Mouse (Mus musculus) left cerebral cortex, adult 2 months (tissue): ENCODE results near the gene Rnf181. TPM values are rescaled to one million over a fixed set of nuclear protein-coding genes. Genes with fewer than 3 reads are reported as not detected.

Experiments used
- DNase-seq, 2 experiments: peaks; one replicate each; pipeline ENCODE4 v3.0.0; 2021 to 2022; ENCODE audit warnings: low spot score in 2 of 2, mixed read lengths in 1 of 2; ENCODE audit errors: extremely low spot score in 1 of 2
- H3K27ac ChIP-seq: fragments of 200-600 bp; 2 replicates; pipeline ENCODE4 v1.8.1; 2022
- H3K4me3 ChIP-seq: fragments of 200-600 bp; 2 replicates; pipeline ENCODE4 v1.8.1; 2022
- CTCF ChIP-seq: fragments of 200-600 bp; IDR thresholded peaks from 2 replicates; pipeline ENCODE4 v1.8.1; 2022; ENCODE audit warnings: antibody characterized with exemption, mild to moderate bottlenecking, moderate library complexity
- intact Hi-C: fragments of 180-260 bp; cut with DNase I; formaldehyde crosslinking; loops from one replicate; pipeline ENCODE4 v1.15.1; 2025
- total RNA-seq, 2 experiments: library from RNA; stranded (reverse); gene quantifications; 2 replicates each; pipeline ENCODE4 v1.2.3; 2021

Gene Rnf181
- total RNA-seq, 2 experiments from 2014 or later: 75.7 to 75.9 TPM

DNA sequence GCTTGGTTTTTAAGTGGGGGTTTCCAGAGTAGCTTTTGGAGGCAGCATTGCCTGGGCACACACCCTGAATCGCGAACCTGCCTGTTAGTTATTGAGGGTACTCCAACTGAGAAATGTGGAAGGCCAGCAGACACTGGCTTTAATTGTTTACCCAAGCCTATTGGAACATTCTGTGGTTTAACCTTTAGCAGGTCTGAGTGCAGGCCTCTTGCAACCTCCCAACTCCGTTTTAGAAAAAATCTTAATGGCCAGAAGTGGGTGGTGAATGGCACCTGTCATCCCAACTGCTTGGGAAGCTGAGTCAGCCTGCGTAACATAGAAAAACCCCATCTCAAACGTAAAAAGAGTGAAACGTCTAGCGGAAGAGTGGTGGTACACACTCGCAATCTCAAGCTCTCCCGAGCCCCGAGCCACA, 30.1 kb upstream of the Rnf181 start:
- H3K4me3 ChIP-seq: no peak overlapping the region
- no peak for DNase-seq
- no peak for TF ChIP-seq CTCF
- no peak overlapping the region for H3K27ac ChIP-seq
- intact Hi-C loops: no loop called here

GRCm38 (mm10) chr6:72392341-72392740, 25.6 kb upstream of the Rnf181 start:
- H3K4me3 ChIP-seq: no peak overlapping the region
- no peak overlapping the region for H3K27ac ChIP-seq
- DNase-seq: no peak
- TF ChIP-seq CTCF: no peak
- intact Hi-C loops: no loop called here

GRCm38 (mm10) chr6:72390795-72391521, 24.2 kb upstream of the Rnf181 start:
- H3K4me3 ChIP-seq: peak overlapping the region; percentile 47
- H3K27ac ChIP-seq: peak overlapping the region; percentile 76
- TF ChIP-seq CTCF: no peak
- no peak for DNase-seq
- intact Hi-C loops: no loop called here

DNA sequence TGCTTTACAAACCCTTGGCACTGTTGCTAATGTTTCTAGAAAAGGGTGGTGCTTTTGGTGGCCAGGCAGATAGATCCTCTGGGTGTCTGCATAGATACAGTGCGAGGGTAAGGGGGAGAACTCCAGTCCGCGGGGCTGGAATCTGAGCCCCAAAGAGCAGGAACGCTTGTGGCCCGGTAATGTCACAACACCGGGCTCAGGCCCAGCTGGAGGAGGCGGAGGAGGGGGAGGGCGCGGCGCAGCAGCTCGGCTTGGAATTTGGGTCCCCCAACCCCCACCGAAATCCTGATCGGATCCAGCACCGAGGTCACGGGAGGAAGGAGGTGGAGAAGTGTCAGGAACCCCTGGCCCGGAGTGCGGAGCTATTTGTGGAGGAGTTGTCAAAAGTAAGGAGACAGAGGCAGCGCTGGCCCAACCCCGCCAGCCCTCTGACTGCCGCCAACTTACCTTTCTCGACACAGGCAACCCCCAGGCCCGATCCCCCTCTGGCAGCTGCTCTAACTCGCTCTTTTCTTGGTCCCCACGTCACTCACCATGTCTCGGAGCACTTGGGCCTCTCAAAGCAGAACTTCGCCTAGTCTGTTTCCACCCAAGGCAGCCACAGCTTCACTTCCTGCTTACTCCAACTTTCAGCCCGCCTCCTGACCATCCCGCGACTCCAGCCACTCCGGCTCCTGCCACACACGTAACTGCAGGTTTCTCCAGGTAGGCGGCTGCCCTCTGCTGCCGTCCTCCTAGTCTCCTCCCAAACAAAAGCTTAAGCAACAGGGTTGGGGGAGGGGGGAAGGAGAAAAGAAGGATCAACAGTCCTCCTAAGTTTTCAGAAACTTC, 23.4 kb upstream of the Rnf181 start, which contains the start of gene Vamp8:
TSS of gene Vamp8 (minus strand) at position 763 of the 831 bp plus-strand sequence.
- no peak for TF ChIP-seq CTCF
- intact Hi-C loops: no loop called here
- H3K27ac ChIP-seq: peak within 1 kb of the TSS; percentile 76

GRCm38 (mm10) chr6:72389471-72389940, 22.8 kb upstream of the Rnf181 start:
- TF ChIP-seq CTCF: no peak
- Histone ChIP-seq H3K4me3 (peak overlapping the region; percentile 47), H3K27ac (peak overlapping the region; percentile 76)
- DNase-seq: no peak
- intact Hi-C loops: no loop called here

More for the DNA sequence above, 23.4 kb upstream of the Rnf181 start, which contains the start of gene Vamp8:
- H3K4me3 ChIP-seq: peak within 1 kb of the TSS; percentile 47
- DNase-seq: peak; percentile 31 to 36

DNA sequence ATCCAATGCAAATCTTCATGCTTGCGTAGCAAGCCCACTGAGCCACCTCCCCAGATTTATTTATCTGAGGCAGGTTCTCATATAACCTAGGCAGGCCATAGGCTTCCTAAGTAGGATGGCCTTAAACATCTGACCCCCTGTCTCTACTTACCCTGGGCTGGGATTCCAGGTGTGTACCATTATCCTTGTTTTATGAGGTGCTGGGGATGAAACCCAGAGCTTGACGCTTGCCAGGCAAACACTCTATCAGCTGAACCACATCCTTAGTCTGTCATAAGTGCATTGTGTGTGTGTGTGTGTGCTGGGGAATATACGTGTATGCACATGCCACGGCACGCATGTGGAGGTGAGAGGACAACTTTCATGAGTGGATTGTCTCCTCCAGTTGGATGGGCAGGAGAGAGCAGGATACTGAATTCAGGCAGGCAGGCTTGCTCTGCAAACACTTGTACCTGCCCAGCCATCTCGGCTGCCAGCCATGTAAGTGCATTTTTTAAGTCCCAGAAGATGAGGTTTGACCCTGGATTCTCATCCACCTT, 22.1 kb upstream of the Rnf181 start:
- Histone ChIP-seq H3K4me3 (no peak overlapping the region), H3K27ac (no peak overlapping the region)
- intact Hi-C loops: no loop called here
- no peak for TF ChIP-seq CTCF
- DNase-seq: no peak

DNA sequence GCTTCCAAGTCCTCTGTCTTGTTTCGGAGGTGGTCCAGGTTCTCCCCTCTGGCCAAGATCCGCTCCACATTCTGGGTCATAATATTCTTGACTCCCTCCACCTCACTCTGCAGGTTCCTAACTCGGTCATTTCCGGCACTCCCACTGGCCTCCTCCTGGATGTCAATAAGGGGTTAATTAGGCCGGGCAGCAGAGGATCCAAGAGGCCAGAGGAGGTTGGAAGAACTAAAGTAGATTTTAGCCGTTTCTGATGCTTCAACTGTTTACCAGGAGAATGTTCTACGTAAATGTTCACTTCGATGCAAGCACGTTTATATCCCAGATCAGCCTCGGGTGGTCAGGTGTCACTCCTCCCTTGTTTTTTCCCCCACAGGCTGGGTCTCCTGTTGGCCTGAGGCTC, 21.5 kb upstream of the Rnf181 start:
- intact Hi-C loops: no loop called here
- Histone ChIP-seq H3K4me3 (no peak overlapping the region), H3K27ac (no peak overlapping the region)
- TF ChIP-seq CTCF: no peak
- DNase-seq: no peak

GRCm38 (mm10) chr6:72387816-72388215, 21.1 kb upstream of the Rnf181 start:
- intact Hi-C loops: no loop called here
- Histone ChIP-seq H3K4me3 (no peak overlapping the region), H3K27ac (no peak overlapping the region)
- DNase-seq: no peak
- no peak for TF ChIP-seq CTCF

DNA sequence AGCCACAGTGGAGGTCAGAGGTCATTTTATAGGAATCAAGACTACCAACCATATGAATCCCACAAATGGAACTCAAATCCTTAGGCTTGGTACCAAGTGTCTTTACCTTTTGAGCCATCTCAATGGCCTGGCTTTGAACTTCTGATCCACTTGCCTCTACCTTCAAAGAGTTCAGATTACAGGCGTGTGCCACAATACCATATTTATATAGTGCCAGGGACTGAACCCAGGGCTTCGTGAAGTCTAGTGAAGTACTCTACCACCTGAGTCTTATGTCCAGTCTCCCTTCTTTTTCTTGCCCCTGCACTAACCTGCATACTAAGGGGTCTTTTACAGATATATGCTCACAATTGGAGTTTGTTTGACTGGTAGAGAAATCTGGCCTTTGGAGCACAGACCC, 19.8 kb upstream of the Rnf181 start:
- no peak for DNase-seq
- Histone ChIP-seq H3K4me3 (no peak overlapping the region), H3K27ac (no peak overlapping the region)
- no peak for TF ChIP-seq CTCF
- intact Hi-C loops: no loop called here

DNA sequence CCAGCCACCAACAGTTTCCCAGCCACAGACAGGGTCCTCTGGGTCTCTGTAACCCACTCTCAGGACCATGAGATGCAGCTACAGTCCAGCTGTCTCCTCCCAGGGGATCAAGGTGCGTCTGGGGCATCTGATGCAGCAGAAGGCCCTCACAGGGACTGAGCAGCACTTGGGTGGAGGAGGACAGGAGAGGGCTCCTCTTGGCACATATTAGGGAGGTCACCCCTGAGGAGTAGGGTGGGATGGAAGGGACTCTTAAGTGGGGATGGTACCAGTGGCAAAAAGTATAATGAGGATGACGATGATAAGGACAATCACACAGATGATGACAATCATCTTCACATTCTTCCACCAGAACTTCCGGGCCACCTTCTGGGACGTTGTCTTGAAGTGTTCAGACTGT, 18.5 kb upstream of the Rnf181 start:
- H3K27ac ChIP-seq: no peak overlapping the region
- TF ChIP-seq CTCF: no peak
- intact Hi-C loops: no loop called here
- no peak for DNase-seq
- H3K4me3 ChIP-seq: no peak overlapping the region

- TF ChIP-seq CTCF: no peak
- Histone ChIP-seq H3K4me3 (no peak overlapping the region), H3K27ac (no peak overlapping the region)
- intact Hi-C loops: no loop called here
- no peak for DNase-seq
Measured at GRCm38 (mm10) chr6:72383952-72384351, 17.2 kb upstream of the Rnf181 start.
